In the genomic region with DNA sequence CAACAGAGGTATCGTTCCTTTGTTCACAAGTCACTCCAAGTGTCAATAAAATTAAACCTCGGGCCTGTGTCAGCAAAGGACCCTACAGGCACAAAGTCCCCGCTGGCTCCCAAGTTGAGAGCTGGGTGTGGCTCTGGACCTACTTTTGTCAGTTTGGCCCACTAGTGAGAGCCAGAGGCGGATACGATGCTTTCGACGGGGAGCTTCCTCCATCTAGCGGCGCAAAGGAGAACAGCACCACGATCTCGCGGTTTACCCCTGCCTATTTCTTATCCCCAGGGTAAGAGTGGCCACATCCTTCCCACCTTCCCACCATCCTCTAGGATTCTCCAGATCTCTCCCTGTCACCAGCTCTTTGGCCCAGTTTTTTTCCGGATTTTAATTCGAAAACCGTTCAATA, we compare ENCODE assay signal across 9 mouse cellular contexts. TPM values are rescaled to one million over a fixed set of nuclear protein-coding genes. Genes with fewer than 3 reads are reported as not detected.
DNase-seq lines count a peak whose midpoint lies in the region; ATAC-seq and TF ChIP-seq lines count a peak whose summit lies in the region.
"Had no signal": no experiment of that assay in that cellular context is flagged by ENCODE, and none has a peak within 500 bp of the region (broad histone marks: within the 10 kb centered on the region; RNA-seq: fewer than 3 reads in every experiment).

No protein-coding gene starts in this region.

- DNase-seq in MEL (ENCODE audit: low read depth, low spot score) = peak; percentile 48
- peak; percentile 82 for DNase-seq in hindbrain, embryonic 10.5 days (ENCODE audit: low spot score)
- DNase-seq in layer of hippocampus, adult 2 months (ENCODE audit: low spot score in 2 of 2) = peak; percentile 60 to 80
- DNase-seq in ovary, postnatal 36 days (ENCODE audit: low spot score) = peak; percentile 65
- DNase-seq in thymus, postnatal 4 days = peak; percentile 72

- no peak overlapping the region for H3K4me2 ChIP-seq in forebrain, embryonic 16.5 days (ENCODE audit: low read length)
- H3K4me2 ChIP-seq in lung, embryonic 16.5 days (ENCODE audit: low read depth, low read length) = no peak overlapping the region

- H3K36me3 ChIP-seq in MEL (ENCODE audit: control insufficient read depth in 1 of 2, insufficient read depth in 2 of 2, low read length in 2 of 2) = no peaks in the 10 kb centered on the region
- H3K36me3 ChIP-seq in forebrain, embryonic 16.5 days (ENCODE audit: control insufficient read depth, insufficient read depth) = no peaks in the 10 kb centered on the region
- H3K36me3 ChIP-seq in hindbrain, embryonic 10.5 days = no peaks in the 10 kb centered on the region
- no peaks in the 10 kb centered on the region for H3K36me3 ChIP-seq in lung, embryonic 16.5 days (ENCODE audit: control insufficient read depth, insufficient read depth, low read length)

- 7% methylated on average over 15 of the region's 15 CpGs for WGBS in forebrain, embryonic 16.5 days
- 9% methylated on average over 15 of the region's 15 CpGs for WGBS in hindbrain, embryonic 10.5 days
- WGBS in lung, embryonic 16.5 days = 6% methylated on average over 15 of the region's 15 CpGs

- TF ChIP-seq POLR2A in MEL (IDR thresholded peaks at IDR 0.05; ENCODE audit: control insufficient read depth in 1 of 2, insufficient read depth in 1 of 2, low read depth in 1 of 2, low read length in 2 of 2, poor library complexity in 1 of 2) = no peak

- no peak overlapping the region for H3K27ac ChIP-seq in MEL (ENCODE audit: control insufficient read depth, low read depth, low read length)
- H3K27ac ChIP-seq in forebrain, embryonic 16.5 days (ENCODE audit: low read length) = no peak overlapping the region
- H3K27ac ChIP-seq in hindbrain, embryonic 10.5 days = no peak overlapping the region
- no peak overlapping the region for H3K27ac ChIP-seq in layer of hippocampus, adult 2 months
- no peak overlapping the region for H3K27ac ChIP-seq in lung, embryonic 16.5 days (ENCODE audit: low read length)

- no peaks in the 10 kb centered on the region for H3K4me1 ChIP-seq in MEL (ENCODE audit: control insufficient read depth in 1 of 2, insufficient read depth in 2 of 2, low read length in 2 of 2)
- no peaks in the 10 kb centered on the region for H3K4me1 ChIP-seq in forebrain, embryonic 16.5 days (replicated peaks; ENCODE audit: control insufficient read depth, insufficient read depth, low read length)
- H3K4me1 ChIP-seq in hindbrain, embryonic 10.5 days (replicated peaks) = no peaks in the 10 kb centered on the region
- H3K4me1 ChIP-seq in lung, embryonic 16.5 days (replicated peaks; ENCODE audit: control insufficient read depth, insufficient read depth, low read length) = 0 out of 2 replicates have a peak, but pooled peaks cover 3% of the 10 kb centered on the region

- no peaks in the 10 kb centered on the region for H3K9me3 ChIP-seq in MEL (replicated peaks; ENCODE audit: insufficient read depth, low read length)
- no peaks in the 10 kb centered on the region for H3K9me3 ChIP-seq in forebrain, embryonic 16.5 days (ENCODE audit: control insufficient read depth, low read length)
- no peaks in the 10 kb centered on the region for H3K9me3 ChIP-seq in hindbrain, embryonic 10.5 days
- no peaks in the 10 kb centered on the region for H3K9me3 ChIP-seq in lung, embryonic 16.5 days (ENCODE audit: control insufficient read depth, low read length)

- no peak for TF ChIP-seq EP300 in MEL (IDR thresholded peaks at IDR 0.05; ENCODE audit: low read depth in 1 of 2, low read length in 2 of 2)

- TF ChIP-seq RAD21 in MEL (IDR thresholded peaks at IDR 0.05; ENCODE audit: low read depth, low read length) = peak; percentile 85

- H3K9ac ChIP-seq in MEL (ENCODE audit: control insufficient read depth, low read depth, low read length, poor library complexity, severe bottlenecking) = no peak overlapping the region
- H3K9ac ChIP-seq in forebrain, embryonic 16.5 days (replicated peaks; ENCODE audit: low read depth, low read length) = no peak overlapping the region
- H3K9ac ChIP-seq in lung, embryonic 16.5 days (ENCODE audit: low read length) = no peak overlapping the region

- ATAC-seq in cerebellum, adult (ENCODE audit: insufficient number of reproducible peaks, low FRiP score, low TSS enrichment) = peak; percentile 68; the same call in 1 of the 2 replicates
- ATAC-seq in forebrain, embryonic 16.5 days = peak; percentile 78
- ATAC-seq in lung, embryonic 16.5 days (ENCODE audit: low read depth) = peak; percentile 75

- H3K79me2 ChIP-seq in MEL (ENCODE audit: control insufficient read depth, insufficient read depth, low read length, poor library complexity) = no peaks in the 10 kb centered on the region

- no peak overlapping the region for H3K4me3 ChIP-seq in MEL (ENCODE audit: control insufficient read depth in 1 of 2, insufficient read depth in 1 of 2, low read depth in 2 of 2, low read length in 2 of 2)
- H3K4me3 ChIP-seq in forebrain, embryonic 16.5 days (replicated peaks; ENCODE audit: low read length) = no peak overlapping the region
- no peak overlapping the region for H3K4me3 ChIP-seq in hindbrain, embryonic 10.5 days
- no peak overlapping the region for H3K4me3 ChIP-seq in layer of hippocampus, adult 2 months
- no peak overlapping the region for H3K4me3 ChIP-seq in lung, embryonic 16.5 days (ENCODE audit: low read length)

- peaks cover 0 to 3% of the 10 kb centered on the region in 2 experiments; a peak in 1 of 4 replicates for H3K27me3 ChIP-seq in MEL (ENCODE audit: control insufficient read depth in 1 of 2, insufficient read depth in 2 of 2, low read length in 2 of 2)
- no peaks in the 10 kb centered on the region; the same call in 1 of the 2 replicates for H3K27me3 ChIP-seq in forebrain, embryonic 16.5 days (replicated peaks; ENCODE audit: control insufficient read depth, insufficient read depth, low read length)
- no peaks in the 10 kb centered on the region for H3K27me3 ChIP-seq in hindbrain, embryonic 10.5 days (ENCODE audit: insufficient read depth, poor library complexity, severe bottlenecking)
- no peaks in the 10 kb centered on the region for H3K27me3 ChIP-seq in lung, embryonic 16.5 days (ENCODE audit: control insufficient read depth, insufficient read depth, low read depth, low read length)

- peak; percentile 37 to 82 (median 82); a peak in 5 of 6 replicates for TF ChIP-seq CTCF in MEL (IDR thresholded peaks at IDR 0.05 in 2 of 3, conservative IDR thresholded peaks at IDR 0.05 in 1 of 3; ENCODE audit: control insufficient read depth in 1 of 3, insufficient read depth in 1 of 3, low read depth in 2 of 3, low read length in 3 of 3, poor library complexity in 1 of 3, severe bottlenecking in 1 of 3)
- TF ChIP-seq CTCF in layer of hippocampus, adult 2 months (conservative IDR thresholded peaks at IDR 0.05) = peak; percentile 98

TF ChIP-seq in MEL, 35 proteins besides CTCF, POLR2A, EP300 and RAD21:
- TF ChIP-seq ZC3H11A (IDR thresholded peaks at IDR 0.05; ENCODE audit: low read depth, low read length) (peak; percentile 49), GATA1 (IDR thresholded peaks at IDR 0.05; ENCODE audit: low read depth, low read length) (no peak), SMC3 (IDR thresholded peaks at IDR 0.05; ENCODE audit: low read depth, low read length) (peak; percentile 67)
TF ChIP-seq in MEL: peak in this region for 2.

RNA-seq across cellular contexts. Expression of gene D130052B06Rik, which starts 15.1 kb away (rescaled TPM):
- not detected in 2 replicates for total RNA-seq in MEL (2012; rRNA removed)
- not detected for polyA plus RNA-seq in MEL (2012; ENCODE audit: insufficient read depth in 1 of 2, insufficient read length in 2 of 2, low read depth in 1 of 2, low replicate concordance in 2 of 2, missing spikeins in 1 of 2)
- polyA plus RNA-seq in forebrain, embryonic 16.5 days (2015; fragmentation: Nextera tagmentation; extraction: Ambion mirVana) = not detected in 2 replicates
- 0.07 TPM in 1 of 2 replicates, not detected in the other for polyA plus RNA-seq in hindbrain, embryonic 10.5 days (2016; fragmentation: Nextera tagmentation; extraction: Ambion mirVana)
- not detected for total RNA-seq in layer of hippocampus, adult 2 months (2021)
- not detected in 2 replicates for polyA plus RNA-seq in lung, embryonic 16.5 days (2015; fragmentation: Nextera tagmentation; extraction: Ambion mirVana)
- polyA plus RNA-seq: heart, embryonic 14.5 days had no signal

RNA-seq across cellular contexts. Expression of gene Gabrp, which starts 35.5 kb away (rescaled TPM):
- not detected in 2 replicates for total RNA-seq in MEL (2012; rRNA removed)
- polyA plus RNA-seq in MEL (2012; ENCODE audit: insufficient read depth in 1 of 2, insufficient read length in 2 of 2, low read depth in 1 of 2, low replicate concordance in 2 of 2, missing spikeins in 1 of 2) = not detected
- polyA plus RNA-seq in forebrain, embryonic 16.5 days (2015; fragmentation: Nextera tagmentation; extraction: Ambion mirVana) = not detected in 2 replicates
- 0.72 and 5.2 TPM in 2 replicates for polyA plus RNA-seq in hindbrain, embryonic 10.5 days (2016; fragmentation: Nextera tagmentation; extraction: Ambion mirVana)
- total RNA-seq in layer of hippocampus, adult 2 months (2021) = not detected
- 0.63 and 0.96 TPM in 2 replicates for polyA plus RNA-seq in lung, embryonic 16.5 days (2015; fragmentation: Nextera tagmentation; extraction: Ambion mirVana)
- polyA plus RNA-seq: heart, embryonic 14.5 days had no signal
